Mouse (Mus musculus) spleen, postnatal 36 days (tissue): ENCODE results near the gene Ryr2.

Source experiments
- DNase-seq, 2 experiments: peaks; one replicate each; pipeline ENCODE4 v3.0.0; 2022; ENCODE audit warnings: low spot score in 2 of 2, mixed read lengths in 1 of 2

Ryr2 gene

DNA sequence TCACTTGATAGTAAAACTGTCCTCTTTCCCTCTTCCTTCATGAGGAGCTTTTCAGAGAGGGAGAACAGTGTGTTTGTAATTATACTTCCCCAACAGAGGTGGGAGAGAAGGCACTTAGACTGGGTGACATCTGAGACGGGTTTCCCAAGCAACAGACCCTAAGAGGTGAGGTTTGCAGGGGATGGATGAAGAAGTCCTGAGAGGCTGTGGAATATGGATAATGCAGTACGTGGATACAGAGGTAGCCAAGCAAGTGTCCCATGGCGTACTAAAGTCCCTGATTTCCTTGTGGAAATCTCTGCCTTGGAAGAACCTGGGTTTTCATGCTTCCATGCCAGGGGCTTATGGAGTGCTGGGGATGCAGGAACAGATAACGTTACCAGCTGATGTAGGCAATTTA, 69.5 kb downstream of the Ryr2 start:
- no peak for DNase-seq

DNA sequence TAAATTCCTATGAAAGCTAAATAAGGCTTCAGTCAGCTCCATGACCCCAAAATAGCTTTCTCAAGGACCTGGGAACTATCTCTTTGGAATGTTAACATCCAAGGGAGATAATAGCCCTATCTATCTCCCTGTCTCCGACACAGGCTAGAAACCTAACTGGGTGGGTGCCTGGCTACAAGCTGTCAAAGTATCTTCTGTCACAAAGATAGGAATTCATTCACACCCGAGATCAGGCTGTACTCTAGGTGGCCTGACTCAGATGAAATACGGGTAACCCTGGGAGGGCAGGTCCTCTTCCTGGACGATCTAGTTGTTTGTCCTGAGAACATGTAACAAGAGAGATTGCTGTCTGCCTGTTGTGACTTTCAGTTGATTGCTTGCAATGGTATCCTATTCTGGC, 69.9 kb downstream of the Ryr2 start:
- no peak for DNase-seq

DNA sequence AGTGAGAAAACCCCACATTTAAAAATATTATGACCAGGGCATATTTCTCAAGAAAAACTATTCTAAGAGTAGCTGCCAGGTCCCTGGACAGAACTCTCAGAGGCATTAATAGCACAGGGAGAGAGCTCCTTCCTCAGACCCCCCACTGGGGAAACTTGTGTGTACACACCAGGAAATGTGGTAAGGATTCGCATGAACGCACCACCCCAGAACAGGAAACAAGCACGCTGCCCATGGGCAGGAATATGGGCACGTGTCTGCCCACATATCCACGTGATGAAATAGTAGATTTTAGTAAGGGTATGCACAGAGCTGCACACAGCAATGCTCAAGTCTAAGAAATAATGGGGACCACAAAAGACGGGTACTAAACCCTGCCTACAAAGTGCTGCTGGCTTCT, 72.8 kb downstream of the Ryr2 start:
- peak; percentile 67 to 71 for DNase-seq

DNA sequence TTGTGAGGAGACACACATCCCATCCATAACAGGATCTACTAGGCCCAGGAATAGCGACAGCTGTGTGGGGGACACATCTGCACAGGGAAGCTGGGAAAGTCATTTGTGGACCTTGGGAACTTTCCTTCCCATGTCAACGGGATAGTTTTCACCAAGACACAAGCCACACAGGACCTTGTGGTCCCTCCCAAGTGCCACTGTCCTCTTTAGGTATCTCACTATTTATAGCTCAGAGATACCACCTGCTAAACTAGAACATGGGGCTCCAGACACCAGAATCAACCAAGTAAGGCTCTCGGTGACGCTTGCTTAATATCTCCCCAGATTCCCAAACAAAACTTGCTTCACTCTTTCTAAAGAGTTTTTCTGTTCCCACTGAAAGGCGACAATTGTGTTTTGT, 73.5 kb downstream of the Ryr2 start:
- DNase-seq = no peak

DNA sequence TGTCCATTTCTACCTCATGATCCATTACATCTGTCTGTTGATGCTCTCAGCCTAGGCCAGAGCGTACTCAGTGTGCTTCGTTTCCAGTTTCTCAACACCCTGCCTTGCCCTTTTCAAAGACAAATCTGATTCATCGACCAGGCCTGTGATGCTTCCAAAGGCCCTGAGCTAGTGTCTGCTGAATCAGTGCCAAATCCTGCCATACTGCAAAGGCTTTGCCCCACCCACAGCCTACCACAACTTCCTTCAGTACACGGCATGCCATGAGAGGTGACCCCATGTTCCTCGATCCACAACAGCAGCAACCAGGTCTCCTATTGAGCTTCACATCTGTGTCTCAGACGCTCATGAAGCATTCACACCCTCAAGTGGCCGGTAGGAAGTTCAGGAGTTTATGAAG, 76.9 kb downstream of the Ryr2 start:
- DNase-seq = no peak

DNA sequence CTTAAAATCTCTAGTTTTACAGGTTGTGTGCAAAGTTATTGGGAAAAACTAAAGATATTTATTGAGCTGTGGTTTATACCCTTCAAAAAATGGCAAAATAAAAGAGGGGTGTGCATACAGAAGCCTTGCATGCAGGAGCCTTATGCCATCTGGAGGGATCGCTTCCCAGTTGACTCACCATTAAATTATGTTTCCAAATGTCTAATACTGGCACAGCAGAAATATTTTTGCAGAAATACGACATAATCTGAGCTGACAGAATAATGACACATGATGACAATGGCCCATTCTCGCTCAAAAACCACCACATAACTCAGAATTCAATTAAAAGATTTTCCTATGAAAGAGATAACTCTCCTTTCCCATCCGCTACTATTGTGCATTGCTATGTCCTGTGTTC, 77.4 kb downstream of the Ryr2 start:
- DNase-seq = no peak

DNA sequence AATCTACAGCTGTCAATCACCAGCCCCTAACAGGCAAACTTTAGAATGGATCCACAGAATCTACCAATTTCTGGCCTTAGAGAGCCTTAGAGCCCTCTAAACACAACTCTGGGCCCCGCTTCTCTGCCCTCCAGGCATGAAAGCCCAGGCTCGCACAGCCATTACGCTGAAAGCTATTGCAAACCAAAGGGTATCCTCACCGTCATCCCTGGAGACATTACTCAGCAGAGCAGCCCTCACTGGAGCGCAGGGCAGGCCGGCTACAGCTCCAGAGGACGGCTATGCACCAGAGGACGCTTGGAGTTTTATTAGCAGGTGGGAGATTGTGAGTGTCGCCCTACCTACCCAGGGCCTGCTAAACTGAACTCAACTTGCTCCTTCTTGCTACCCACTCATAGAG, 88.7 kb downstream of the Ryr2 start:
- no peak for DNase-seq

GRCm38 (mm10) chr13:12013986-12014385, 92.8 kb downstream of the Ryr2 start:
- no peak for DNase-seq

- DNase-seq = no peak
Observed at GRCm38 (mm10) chr13:12008995-12009689, 97.6 kb downstream of the Ryr2 start.

DNA sequence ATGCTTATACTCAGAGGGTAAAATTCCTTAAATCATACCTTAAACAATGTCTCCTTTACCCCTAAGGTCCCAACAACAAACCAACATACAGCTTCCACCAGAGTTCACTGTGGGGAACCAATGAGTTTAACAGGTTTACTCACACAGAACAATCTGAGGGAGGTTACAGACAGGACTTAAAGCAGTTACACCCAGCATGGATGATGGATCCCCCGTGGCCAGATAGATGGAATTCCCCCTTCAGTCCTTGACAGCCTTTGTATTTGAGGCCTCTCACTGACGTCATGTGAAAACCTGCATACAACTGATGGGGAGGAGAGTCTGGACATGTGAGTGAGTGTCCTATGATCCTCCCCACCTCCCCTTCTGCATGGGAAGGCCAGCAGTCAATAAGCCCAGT, 99.2 kb downstream of the Ryr2 start:
- DNase-seq = no peak

GRCm38 (mm10) chr13:12001891-12002294, 104.9 kb downstream of the Ryr2 start:
- no peak for DNase-seq

- DNase-seq = no peak
Observed at GRCm38 (mm10) chr13:11999851-12000250, 106.9 kb downstream of the Ryr2 start.

GRCm38 (mm10) chr13:11997366-11997765, 109.4 kb downstream of the Ryr2 start:
- DNase-seq = no peak

DNA sequence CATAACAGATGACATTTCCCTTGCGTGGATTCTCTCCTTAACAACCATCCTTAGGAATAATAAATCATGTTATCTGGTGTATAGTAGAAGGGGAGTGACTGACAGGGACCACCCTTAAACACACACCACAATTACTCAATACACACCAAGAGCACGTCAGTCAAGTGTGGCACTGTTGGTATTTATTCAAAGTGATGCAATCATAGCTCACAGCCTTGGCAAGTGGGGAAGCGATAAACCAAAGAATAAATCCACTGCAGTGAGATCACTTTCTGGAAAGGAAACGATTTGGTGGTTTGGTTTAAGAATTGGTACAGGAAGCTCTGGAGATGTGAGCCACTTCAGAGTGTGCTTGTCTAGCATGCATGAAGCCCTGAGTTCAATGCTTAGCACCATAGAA, 119.2 kb downstream of the Ryr2 start:
- no peak for DNase-seq

DNA sequence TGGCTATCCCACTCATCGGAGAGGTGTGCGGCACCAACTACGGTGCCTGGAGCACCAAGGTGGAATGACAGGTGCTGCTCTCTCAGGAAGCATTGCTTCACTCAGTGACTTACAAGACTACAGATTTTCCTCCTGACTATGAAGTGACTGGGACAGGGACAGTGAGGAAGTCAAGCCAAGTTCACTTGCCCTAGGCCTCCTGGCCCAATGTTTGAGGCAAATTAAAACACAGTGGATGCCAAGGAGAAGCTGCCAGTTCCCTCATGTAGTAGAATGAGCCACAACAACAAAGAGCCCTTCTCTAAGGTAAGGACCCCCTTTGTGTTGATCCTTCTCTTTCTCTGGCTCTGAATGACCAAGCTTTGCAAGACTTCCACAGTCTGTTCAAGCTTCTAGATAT, 121.7 kb downstream of the Ryr2 start:
- no peak for DNase-seq

- DNase-seq = no peak
Observed at GRCm38 (mm10) chr13:11978997-11979396, 127.7 kb downstream of the Ryr2 start.

- DNase-seq = no peak
Observed at GRCm38 (mm10) chr13:11978359-11978758, 128.4 kb downstream of the Ryr2 start.

DNA sequence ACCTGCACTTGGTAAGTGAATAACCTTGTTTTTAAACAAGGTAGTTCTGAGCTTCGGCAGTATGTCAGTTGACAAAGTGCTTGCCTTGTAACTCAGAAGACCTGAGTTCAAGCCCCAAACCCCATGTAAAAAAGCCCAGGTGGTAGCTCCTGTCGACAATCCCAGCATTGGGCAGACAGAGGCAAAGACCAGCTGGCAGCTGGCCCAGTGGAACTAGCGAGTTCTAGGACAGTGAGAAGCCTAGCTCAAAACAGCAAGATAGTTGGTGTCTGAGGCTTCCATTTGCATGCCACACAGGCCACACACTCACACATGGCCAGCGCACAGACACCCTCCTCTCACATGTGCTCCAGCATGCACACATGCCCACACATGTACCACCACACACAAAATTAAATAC, 129.1 kb downstream of the Ryr2 start:
- no peak for DNase-seq

GRCm38 (mm10) chr13:11964391-11964790, 142.4 kb downstream of the Ryr2 start:
- no peak for DNase-seq

DNA sequence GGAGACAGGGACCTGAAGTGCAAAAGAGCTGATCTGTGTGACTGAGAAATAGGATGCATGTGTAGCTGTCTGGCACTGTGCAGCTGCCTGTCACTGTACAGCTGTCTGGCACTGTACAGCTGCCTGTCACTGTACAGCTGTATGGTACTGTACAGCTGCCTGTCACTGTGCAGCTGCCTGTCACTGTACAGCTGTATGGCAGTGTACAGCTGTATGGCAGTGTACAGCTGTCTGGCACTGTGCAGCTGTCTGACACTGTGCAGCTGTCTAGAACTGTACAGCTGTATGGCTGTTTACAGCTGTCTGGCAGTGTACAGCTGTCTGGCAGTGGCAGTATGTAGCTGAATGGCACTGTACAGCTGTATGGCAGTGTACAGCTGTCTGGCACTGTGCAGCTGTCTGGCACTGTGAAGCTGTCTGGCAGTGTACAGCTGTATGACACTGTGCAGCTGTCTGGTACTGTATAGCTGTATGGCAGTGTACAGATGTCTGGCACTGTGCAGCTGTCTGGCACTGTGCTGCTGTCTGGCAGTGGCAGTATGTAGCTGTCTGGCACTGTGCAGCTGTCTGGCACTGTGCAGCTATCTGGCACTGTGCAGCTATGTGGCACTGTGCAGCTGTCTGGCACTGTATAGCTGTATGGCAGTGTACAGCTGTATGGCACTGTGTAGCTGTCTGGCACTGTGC, 147.1 kb downstream of the Ryr2 start:
- no peak for DNase-seq

- DNase-seq = no peak
Observed at GRCm38 (mm10) chr13:11958854-11959253, 147.9 kb downstream of the Ryr2 start.

- no peak for DNase-seq
Observed at GRCm38 (mm10) chr13:11958271-11958670, 148.5 kb downstream of the Ryr2 start.

DNA sequence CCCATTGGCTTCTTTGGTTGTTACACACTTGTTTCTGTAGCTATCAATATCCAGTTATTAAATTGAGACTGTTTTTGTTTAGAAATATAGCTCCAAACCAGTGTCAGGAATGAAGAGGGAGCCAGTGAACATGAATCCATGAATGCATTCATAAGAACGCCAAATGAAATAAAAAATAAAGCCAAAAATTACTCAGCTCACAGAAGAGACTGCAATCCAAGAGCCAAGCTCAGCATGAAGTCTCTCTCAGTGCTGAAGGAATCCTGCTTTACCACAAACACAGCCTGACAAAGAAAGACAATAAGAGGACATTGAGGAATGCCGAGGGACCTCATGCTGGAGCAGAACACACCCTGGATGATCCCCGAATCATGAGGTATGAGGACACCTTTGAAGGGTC, 154.8 kb downstream of the Ryr2 start:
- no peak for DNase-seq

- DNase-seq = no peak
Observed at GRCm38 (mm10) chr13:11945740-11946139, 161.0 kb downstream of the Ryr2 start.
